Mouse (Mus musculus): ENCODE results near the gene Rep15. TPM values are rescaled to one million over a fixed set of nuclear protein-coding genes. Genes with fewer than 3 reads are reported as not detected.

Gene Rep15
- total RNA-seq, 2 experiments from 2014 or later = 0.66 to 0.77 TPM

- DNase-seq = no peak
These were observed 2.8 kb upstream of the Rep15 start for GRCm38 (mm10) chr6:147029591-147029990.

GRCm38 (mm10) chr6:147030096-147030885 lies 2.1 kb upstream of the Rep15 start:
- no peak for DNase-seq

- peak; percentile 91 for DNase-seq
These were observed 10.2 kb downstream of the Rep15 start, which contains the start of gene Mrps35 for GRCm38 (mm10) chr6:147042291-147043290. Gene Mrps35, plus strand, starts transcription at chr6:147042764.

DNA sequence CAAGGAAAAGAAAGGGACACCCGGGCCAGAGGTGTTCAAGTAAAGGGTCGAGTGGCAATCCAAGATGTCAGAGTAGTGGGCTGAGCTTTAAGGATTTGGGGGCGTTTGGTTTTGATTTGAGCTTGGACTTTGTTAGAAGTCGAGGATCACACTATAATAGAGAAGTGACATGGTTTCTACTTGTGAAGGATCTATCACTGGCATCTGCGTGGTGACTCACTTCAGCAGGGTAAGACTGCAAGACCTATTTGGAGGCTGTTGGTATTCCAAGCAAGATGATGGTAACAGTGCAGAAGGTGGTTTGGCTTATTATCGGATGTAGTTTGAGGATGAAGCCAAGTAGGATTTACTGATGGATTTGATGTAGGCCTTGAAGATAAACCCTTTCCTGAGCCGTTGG lies 11.2 kb downstream of the Rep15 start:
- no peak for DNase-seq

GRCm38 (mm10) chr6:147049239-147049805 lies 16.9 kb downstream of the Rep15 start:
- DNase-seq = no peak

- DNase-seq = no peak
These were observed 19.3 kb downstream of the Rep15 start for GRCm38 (mm10) chr6:147051666-147052065.

GRCm38 (mm10) chr6:147052440-147052839 lies 20.1 kb downstream of the Rep15 start:
- DNase-seq = no peak

DNA sequence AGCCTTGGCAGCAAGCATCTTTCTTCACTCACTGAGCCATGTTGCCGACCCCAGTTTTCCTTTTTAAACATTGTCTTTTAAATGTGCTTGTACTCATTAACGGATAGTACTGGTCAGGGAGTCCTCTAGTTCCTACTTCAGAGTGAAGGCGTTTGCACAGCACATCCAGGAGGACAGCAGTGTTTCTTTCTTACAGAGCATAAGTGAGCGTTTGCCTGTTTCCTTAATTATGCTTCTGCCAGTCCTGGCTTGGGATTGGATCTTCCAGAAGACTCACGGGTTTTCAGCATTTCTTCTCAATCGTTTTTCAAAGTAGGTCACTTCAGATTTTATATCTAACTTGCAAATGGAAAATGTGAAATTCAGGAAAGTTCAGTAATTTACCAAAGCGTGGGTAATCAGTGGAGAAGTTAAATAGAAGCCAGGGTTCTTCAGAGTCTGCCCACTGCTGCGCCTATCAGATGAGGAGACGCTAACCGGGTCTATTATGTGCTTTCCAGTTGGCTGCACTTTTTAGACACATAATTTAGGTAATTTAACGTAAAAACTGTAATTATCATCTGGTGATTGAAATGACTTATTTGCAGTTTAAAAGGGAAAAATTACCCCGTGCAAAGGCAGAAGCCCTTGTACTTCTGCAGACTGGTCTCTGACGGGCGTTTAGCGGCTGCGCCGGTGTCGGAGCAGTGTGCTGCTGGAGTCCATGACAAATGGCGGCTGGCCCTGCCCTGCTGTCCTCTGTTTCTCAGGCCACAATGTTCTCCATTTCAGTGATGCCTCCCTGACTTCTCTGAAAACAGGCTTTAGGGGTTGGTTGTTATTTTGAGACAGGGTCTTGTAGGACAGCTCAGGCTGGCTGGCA lies 21.6 kb downstream of the Rep15 start:
- no peak for DNase-seq

GRCm38 (mm10) chr6:147055374-147055977 lies 23.1 kb downstream of the Rep15 start:
- no peak for DNase-seq

GRCm38 (mm10) chr6:147059326-147059725 lies 26.9 kb downstream of the Rep15 start:
- no peak for DNase-seq

- DNase-seq = no peak
These were observed 29.2 kb downstream of the Rep15 start for GRCm38 (mm10) chr6:147061630-147062029.

DNA sequence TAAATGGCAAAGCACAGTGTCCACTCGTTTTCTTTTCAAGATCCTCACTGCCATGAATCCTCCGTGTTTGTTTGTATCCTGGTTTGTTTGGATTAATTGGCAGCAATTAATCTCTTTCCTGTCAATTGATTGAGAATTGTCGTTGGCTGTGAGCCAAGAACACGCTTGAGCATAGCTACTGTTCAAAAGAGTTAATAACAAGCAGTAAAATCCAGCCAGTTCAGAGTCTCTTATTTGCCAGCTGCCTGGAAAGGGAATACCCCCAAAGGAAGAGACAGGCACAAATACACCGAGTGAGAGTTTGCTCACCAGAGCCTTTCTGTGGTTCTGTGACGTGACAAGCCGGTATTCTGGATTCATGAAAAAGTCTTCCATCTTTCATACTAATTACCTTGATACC lies 29.6 kb downstream of the Rep15 start:
- no peak for DNase-seq

DNA sequence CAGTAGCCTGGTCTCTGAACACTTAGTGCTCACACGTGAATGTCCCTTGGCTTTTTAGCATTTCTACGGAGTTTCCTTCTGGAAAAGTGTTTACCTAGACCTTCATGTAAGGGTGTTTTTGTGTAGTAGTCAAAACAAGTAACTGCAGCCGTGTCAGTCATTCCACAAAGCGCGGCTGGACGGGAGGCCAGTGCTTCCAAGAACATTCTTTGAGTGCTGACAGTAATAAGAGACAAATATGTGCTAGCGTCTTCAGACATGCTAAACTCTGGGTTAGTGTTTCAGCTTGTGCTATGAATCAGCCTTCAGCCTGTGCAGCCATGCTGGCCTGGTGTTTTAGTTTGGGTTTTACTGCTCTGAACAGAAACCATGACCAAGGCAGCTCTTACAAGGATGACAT lies 30.3 kb downstream of the Rep15 start:
- DNase-seq = no peak

GRCm38 (mm10) chr6:147064226-147064943 lies 32.0 kb downstream of the Rep15 start:
- DNase-seq = no peak

DNA sequence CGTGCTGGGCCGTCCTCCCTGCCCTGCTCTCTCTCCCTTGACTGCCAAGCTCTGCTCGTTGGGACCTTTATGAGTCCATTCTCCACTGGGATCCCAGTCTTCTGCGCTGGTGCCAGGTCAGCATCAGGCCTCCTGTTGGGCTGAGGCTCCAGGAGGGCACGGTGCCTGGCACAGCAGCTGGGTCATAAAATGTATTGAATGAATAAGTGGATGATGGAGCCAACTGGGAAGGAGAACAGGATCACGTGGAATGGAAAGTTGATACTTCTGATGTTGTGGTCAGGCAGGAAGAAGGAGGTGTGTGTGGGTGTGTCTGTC lies 32.5 kb downstream of the Rep15 start:
- peak; percentile 57 for DNase-seq

DNA sequence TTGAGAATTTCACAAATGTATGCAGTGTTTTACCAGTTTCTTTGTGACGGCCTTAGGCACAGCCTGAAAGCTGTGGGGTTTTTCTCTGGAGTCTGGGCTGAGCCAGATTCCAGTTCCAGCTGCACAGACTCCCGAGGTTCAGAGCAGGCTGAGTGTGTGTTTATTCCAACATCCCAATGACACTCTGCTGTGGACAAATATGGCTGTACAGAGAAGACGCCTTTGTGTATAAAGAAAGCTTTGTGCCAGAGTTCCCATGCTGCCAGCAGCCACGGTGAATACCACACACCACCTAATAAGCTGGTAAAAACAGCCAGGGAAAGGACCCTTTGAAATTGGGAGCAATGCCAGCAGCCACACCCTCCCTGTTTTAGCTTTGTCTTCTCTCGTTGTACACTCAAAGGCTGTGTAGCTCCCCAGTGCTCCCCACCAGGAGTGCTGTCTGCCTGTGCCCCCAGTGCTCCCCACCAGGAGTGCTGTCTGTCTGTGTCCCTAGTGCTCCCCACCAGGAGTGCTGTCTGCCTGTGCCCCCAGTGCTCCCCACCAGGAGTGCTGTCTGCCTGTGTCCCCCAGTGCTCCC lies 43.5 kb downstream of the Rep15 start:
- DNase-seq = no peak

GRCm38 (mm10) chr6:147076878-147077277 lies 44.5 kb downstream of the Rep15 start:
- DNase-seq = no peak

DNA sequence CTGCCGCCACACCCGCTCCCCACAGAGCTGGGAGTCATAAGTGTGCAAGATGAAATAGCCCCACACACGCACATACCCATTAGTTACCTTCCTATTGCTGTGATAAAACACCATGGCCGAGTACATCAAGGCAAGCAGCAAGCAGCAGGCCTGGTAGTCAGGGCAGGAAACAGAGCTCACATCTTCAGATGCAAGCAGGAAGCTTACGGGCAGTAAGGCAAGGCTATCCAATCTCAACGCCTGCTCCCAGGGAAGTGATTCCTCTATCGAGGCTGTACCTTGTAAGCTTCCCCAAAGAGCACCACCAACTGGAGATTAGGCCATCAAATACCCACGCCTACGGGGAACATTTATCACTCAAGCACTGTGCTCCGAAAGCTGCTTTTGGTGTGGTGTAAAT lies 47.5 kb downstream of the Rep15 start:
- no peak for DNase-seq

All from gastrocnemius, postnatal 10 days (tissue).